Mouse (Mus musculus): ENCODE data around the gene Rad23b. TPM values are rescaled to one million over a fixed set of nuclear protein-coding genes. Genes with fewer than 3 reads are reported as not detected.

Rad23b gene
- polyA plus RNA-seq, 1 experiment from 2014 or later, result 95.5 TPM

DNA sequence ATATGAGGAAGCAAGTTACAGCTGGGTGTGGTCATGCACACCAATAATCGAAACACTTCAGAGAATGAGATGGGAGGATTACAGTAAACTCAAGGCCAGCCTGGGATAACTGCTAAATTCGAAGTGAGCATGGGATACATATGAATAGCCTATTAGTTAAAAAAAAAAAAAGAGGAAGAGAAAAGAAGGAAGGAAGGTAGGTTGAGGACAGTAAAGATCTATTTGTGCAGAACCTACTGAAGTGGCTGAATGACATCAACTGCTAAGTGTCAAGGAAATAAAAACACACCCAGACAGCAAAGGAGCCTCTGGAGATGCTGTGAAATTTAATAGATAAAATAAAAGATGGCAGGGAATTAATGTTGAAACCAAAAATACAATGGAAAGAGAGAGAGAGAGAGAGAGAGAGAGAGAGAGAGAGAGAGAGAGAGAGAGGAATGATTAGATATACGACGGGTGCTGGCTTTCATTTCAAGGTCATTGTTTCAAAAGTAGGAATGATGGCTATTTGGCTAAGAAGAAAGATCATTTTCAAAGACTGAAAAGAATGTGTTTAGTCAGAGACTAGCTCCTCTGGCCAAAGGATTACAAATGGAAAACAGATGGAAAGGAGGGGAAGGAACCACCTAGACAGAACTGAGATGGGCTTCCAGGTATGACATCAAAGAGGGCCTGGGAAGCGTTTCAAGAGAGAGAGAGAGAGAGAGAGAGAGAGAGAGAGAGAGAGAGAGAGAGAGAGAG lies 14.6 kb upstream of the Rad23b start:
- Histone ChIP-seq H3K9ac (replicated peaks) (no peak overlapping the region), H3K9me3 (no peaks in the 10 kb centered on the region), H3K27ac (no peak overlapping the region), H3K27me3 (no peaks in the 10 kb centered on the region), H3K4me3 (replicated peaks) (no peak overlapping the region), H3K4me2 (no peak overlapping the region), H3K4me1 (replicated peaks) (no peaks in the 10 kb centered on the region), H3K36me3 (no peaks in the 10 kb centered on the region)
- WGBS, result 70% methylated on average over 5 of the region's 5 CpGs
- ATAC-seq (ENCODE audit: insufficient number of reproducible peaks, insufficient read depth, low FRiP score, low TSS enrichment, low read depth), result no peak

DNA sequence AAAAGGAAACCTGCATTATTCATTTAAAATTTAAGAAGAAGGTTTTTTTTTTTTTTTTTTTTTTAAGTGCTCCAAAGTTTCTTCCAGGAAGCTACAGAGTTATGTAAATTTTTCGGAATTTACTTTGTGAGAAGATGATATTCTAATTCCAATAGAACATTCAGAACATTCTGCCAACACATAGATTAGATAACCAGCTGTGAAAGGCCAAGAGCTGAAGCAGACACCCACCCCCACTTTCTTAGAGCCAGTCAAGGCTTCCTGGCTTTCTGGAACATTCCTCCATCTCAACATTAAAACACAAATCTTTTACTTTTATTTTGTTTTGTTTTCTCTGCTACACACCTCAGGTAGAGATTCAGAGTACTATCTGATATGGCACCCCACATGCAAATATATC lies 10.9 kb upstream of the Rad23b start:
- H3K27ac ChIP-seq, result no peak overlapping the region
- ATAC-seq (ENCODE audit: insufficient number of reproducible peaks, insufficient read depth, low FRiP score, low TSS enrichment, low read depth), result no peak
- H3K36me3 ChIP-seq, result no peaks in the 10 kb centered on the region
- H3K4me2 ChIP-seq, result no peak overlapping the region
- no peak overlapping the region for H3K4me3 ChIP-seq (replicated peaks)
- no peaks in the 10 kb centered on the region for H3K9me3 ChIP-seq
- H3K4me1 ChIP-seq (replicated peaks), result no peaks in the 10 kb centered on the region
- H3K9ac ChIP-seq (replicated peaks), result no peak overlapping the region
- 63% methylated on average over 1 of the region's 1 CpGs for WGBS
- H3K27me3 ChIP-seq, result no peaks in the 10 kb centered on the region

DNA sequence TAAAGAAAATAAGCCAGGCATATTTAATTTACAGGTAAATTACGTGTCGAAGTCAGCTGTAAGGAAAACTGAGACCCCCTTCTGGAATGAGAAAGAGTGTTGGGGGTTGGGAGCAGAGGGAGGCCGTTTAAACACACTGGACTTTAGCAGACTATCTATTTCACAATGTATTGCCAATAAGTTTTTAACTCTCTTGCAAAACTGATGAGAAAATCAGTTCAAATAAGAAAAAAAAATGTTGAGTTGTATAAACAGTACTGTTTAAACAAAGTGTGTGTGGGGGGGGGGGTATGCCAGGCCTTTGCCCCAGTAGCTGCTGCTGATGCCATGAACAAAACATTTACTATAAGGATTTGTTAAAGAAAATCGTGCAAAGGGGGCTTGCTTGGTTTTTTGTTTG lies 10.5 kb upstream of the Rad23b start:
- no peaks in the 10 kb centered on the region for H3K27me3 ChIP-seq
- H3K36me3 ChIP-seq, result no peaks in the 10 kb centered on the region
- no peak overlapping the region for H3K4me2 ChIP-seq
- H3K4me3 ChIP-seq (replicated peaks), result no peak overlapping the region
- H3K9me3 ChIP-seq, result no peaks in the 10 kb centered on the region
- H3K4me1 ChIP-seq (replicated peaks), result no peaks in the 10 kb centered on the region
- ATAC-seq (ENCODE audit: insufficient number of reproducible peaks, insufficient read depth, low FRiP score, low TSS enrichment, low read depth), result no peak
- H3K9ac ChIP-seq (replicated peaks), result no peak overlapping the region
- 71% methylated on average over 4 of the region's 4 CpGs for WGBS
- H3K27ac ChIP-seq, result no peak overlapping the region

DNA sequence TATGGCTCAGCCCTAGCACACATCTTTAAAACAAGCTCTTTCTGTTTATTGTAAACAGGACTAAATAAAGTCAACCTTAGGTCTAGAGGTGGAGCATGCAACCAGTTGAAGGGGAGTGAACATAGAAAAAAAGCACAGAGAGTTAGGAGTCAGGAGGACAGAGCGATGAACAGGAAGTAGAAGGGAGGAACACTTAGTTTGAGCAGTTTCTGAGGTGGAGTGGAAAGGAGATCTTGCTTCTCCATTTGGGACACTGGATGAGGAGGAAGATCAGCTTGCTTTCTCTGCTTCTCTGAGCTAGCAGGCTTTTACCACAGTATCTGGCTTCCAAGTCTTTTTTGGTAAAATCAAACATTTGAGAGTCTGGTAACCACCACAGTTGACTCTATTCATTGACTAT lies 8.0 kb upstream of the Rad23b start:
- H3K4me3 ChIP-seq (replicated peaks), result no peak overlapping the region
- H3K27ac ChIP-seq, result no peak overlapping the region
- WGBS, result 93% methylated on average over 1 of the region's 1 CpGs
- H3K4me1 ChIP-seq (replicated peaks), result no peaks in the 10 kb centered on the region
- no peak overlapping the region for H3K9ac ChIP-seq (replicated peaks)
- H3K9me3 ChIP-seq, result no peaks in the 10 kb centered on the region
- H3K4me2 ChIP-seq, result no peak overlapping the region
- H3K36me3 ChIP-seq, result no peaks in the 10 kb centered on the region
- ATAC-seq (ENCODE audit: insufficient number of reproducible peaks, insufficient read depth, low FRiP score, low TSS enrichment, low read depth), result no peak
- no peaks in the 10 kb centered on the region for H3K27me3 ChIP-seq

DNA sequence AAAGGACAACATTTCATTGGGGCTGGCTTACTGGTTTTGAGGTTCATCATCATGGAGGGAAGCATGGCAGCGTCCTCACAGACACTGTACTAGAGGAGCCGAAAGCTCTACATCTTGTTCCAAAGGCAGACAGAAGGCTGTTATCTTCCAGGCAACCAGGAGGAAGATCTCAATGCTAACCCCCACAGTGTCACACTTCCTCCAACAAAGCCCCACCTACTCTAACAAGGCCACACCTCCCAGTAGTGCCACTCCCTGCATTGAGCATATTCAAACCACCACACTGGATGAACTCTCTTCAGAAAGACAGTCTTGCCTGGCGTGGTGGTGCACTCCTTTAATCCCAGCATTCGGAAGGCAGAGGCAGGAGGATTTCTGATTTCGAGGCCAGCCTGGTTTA lies 7.2 kb upstream of the Rad23b start:
- Histone ChIP-seq H3K4me1 (replicated peaks) (no peaks in the 10 kb centered on the region), H3K9ac (replicated peaks) (no peak overlapping the region), H3K27me3 (no peaks in the 10 kb centered on the region), H3K9me3 (no peaks in the 10 kb centered on the region), H3K4me2 (no peak overlapping the region), H3K4me3 (replicated peaks) (no peak overlapping the region), H3K27ac (no peak overlapping the region), H3K36me3 (no peaks in the 10 kb centered on the region)
- ATAC-seq (ENCODE audit: insufficient number of reproducible peaks, insufficient read depth, low FRiP score, low TSS enrichment, low read depth), result no peak
- 90% methylated on average over 5 of the region's 5 CpGs for WGBS

DNA sequence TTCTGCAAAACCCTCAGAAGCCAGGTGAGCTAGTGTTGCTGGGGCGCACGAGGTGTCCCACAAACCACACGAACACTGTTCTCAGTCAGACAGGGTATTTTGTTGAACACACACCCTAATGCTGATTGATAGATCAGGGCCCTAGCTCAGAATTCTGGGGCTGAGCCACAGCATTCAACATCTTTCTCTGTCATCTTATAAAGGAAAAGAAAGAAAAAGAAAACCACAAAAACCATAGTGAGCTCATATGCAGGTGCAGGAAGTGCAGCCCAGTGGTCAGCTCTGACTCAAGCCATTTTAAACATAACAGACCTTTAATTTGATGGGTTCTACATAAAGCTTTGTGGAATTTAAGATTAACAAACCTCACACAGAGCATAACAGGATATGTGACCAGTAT lies 6.6 kb upstream of the Rad23b start:
- no peaks in the 10 kb centered on the region for H3K9me3 ChIP-seq
- H3K27ac ChIP-seq, result no peak overlapping the region
- no peak for ATAC-seq (ENCODE audit: insufficient number of reproducible peaks, insufficient read depth, low FRiP score, low TSS enrichment, low read depth)
- H3K36me3 ChIP-seq, result no peaks in the 10 kb centered on the region
- H3K4me3 ChIP-seq (replicated peaks), result no peak overlapping the region
- no peak overlapping the region for H3K9ac ChIP-seq (replicated peaks)
- no peak overlapping the region for H3K4me2 ChIP-seq
- H3K27me3 ChIP-seq, result no peaks in the 10 kb centered on the region
- 92% methylated on average over 3 of the region's 3 CpGs for WGBS
- H3K4me1 ChIP-seq (replicated peaks), result no peaks in the 10 kb centered on the region

DNA sequence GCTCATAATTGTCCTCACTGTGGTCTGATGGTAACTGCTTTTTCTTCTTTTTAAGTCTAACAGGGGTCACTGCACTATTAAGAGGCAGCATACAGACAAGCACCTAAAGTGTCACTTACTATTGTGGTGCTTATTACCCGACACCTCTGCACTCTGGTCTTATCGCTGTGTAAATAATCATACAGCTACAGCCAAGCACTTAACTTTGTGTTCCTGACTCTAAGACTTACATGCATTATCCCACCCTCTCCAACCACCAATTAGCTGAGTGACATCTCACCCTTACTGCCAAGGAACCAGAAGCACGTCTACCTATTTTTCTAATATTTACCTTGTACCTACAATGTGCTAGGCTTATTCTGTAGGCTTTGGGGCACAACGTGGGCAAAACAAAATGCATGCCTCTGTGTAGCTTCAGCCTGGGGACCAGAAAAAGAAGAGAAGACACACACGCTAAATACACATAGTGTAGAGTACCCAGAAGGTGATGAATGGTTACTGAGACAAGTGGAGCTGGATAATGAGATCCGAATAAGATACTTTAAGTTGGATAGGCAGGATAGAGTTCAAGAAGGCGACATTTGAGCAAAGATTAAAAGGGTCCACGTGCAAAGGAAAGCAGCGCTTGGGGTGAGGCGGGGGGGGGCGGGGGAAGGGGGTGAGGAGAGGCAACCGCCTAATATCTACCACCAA lies 938 bp upstream of the Rad23b start:
- H3K27me3 ChIP-seq, result no peaks in the 10 kb centered on the region
- 16% methylated on average over 9 of the region's 12 CpGs for WGBS
- no peaks in the 10 kb centered on the region for H3K9me3 ChIP-seq
- H3K27ac ChIP-seq, result peak overlapping the region; percentile 86
- peak overlapping the region; percentile 48 for H3K9ac ChIP-seq (replicated peaks)
- H3K4me3 ChIP-seq (replicated peaks), result peak overlapping the region; percentile 91
- ATAC-seq (ENCODE audit: insufficient number of reproducible peaks, insufficient read depth, low FRiP score, low TSS enrichment, low read depth), result no peak
- H3K4me1 ChIP-seq (replicated peaks), result peaks cover 13% of the 10 kb centered on the region
- peak overlapping the region; percentile 64 for H3K4me2 ChIP-seq
- H3K36me3 ChIP-seq, result no peaks in the 10 kb centered on the region

DNA sequence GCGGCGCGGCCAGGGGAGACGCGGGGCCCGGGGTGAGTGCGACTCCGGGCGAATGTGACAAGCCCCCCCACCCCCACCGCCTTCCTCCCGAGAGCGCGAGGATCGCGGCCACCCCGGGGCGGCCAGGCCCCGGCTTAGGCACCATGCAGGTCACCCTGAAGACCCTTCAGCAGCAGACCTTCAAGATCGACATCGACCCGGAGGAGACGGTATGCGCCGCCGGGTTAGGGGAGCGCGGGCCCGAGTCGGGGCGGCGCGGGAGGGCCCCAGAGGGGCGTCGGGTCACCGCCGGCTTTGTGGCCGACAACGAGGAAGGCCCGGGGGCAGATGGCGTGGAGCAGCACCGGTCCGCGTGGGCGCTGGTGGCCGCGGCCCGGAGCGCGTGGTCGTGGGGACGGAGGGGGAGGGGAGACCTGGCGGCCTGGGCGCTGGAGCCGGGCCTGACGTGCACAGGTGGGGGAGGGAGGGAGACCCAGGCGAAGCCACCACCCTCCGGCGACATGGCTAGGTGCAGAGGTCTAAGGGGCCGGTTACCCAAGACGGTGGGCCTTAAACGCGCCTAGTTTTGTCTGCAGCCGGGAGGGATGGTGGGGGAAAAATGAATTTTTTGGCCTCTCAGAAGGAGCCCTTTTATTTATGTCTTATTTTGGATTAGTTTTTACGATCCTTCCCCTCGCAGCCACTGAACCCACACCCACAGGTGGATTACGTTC lies 532 bp downstream of the Rad23b start:
- H3K27me3 ChIP-seq, result no peaks in the 10 kb centered on the region
- no peaks in the 10 kb centered on the region for H3K36me3 ChIP-seq
- H3K9me3 ChIP-seq, result no peaks in the 10 kb centered on the region
- peak overlapping the region; percentile 94 for H3K27ac ChIP-seq
- H3K4me3 ChIP-seq (replicated peaks), result peak overlapping the region; percentile 91
- H3K9ac ChIP-seq (replicated peaks), result peak overlapping the region; percentile 93
- peaks cover 13% of the 10 kb centered on the region for H3K4me1 ChIP-seq (replicated peaks)
- under 1% methylated on average over 52 of the region's 66 CpGs for WGBS
- peak overlapping the region; percentile 72 for H3K4me2 ChIP-seq
- peak; percentile 49 for ATAC-seq (ENCODE audit: insufficient number of reproducible peaks, insufficient read depth, low FRiP score, low TSS enrichment, low read depth)

DNA sequence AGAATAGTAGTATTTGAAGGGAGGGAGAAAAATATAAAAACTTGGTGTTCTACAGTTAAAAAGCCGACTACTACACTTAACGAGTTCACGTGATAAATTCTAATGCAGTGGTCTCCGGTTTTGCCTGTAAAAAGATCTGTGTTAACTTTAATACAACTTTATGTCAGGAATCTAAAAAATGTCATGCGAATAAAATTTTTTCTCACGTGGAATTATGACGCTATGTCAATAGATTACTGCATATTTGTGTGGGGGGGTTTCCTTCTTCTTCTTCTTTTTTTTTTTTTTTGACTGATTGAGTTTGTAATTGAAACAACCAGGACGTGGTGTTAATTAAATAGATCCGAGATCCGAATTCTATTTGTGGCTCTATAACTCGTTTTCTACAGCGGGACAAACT lies 1.2 kb downstream of the Rad23b start:
- ATAC-seq (ENCODE audit: insufficient number of reproducible peaks, insufficient read depth, low FRiP score, low TSS enrichment, low read depth), result no peak
- Histone ChIP-seq H3K4me3 (replicated peaks) (peak overlapping the region; percentile 91), H3K36me3 (peaks cover 4% of the 10 kb centered on the region), H3K9ac (replicated peaks) (peak overlapping the region; percentile 93), H3K4me1 (replicated peaks) (peaks cover 13% of the 10 kb centered on the region), H3K27me3 (no peaks in the 10 kb centered on the region), H3K9me3 (no peaks in the 10 kb centered on the region), H3K4me2 (peak overlapping the region; percentile 72), H3K27ac (0 out of 2 replicates have a peak overlapping the region, but pooled peaks have one; percentile 94)
- 12% methylated on average over 12 of the region's 12 CpGs for WGBS

DNA sequence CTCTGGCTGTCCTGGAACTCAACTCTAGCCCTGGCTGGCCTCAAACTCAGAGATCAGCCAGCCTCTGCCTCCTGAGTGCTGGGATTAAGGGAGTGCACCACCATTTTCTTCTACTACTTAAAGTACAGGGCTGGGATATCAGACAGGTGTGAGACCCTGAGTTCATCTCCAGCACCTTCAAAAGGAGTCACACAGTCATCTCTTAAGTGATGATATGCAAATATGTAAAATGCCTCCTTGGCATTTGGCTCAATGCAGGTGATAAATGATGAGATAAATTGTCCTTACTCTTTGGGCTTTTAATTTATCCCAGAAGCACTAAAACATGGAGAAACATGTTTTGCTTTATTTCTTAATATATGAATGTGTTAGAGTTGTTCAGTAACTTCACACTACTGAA lies 2.0 kb downstream of the Rad23b start:
- Histone ChIP-seq H3K4me2 (peak overlapping the region; percentile 30), H3K4me1 (replicated peaks) (peaks cover 13% of the 10 kb centered on the region), H3K9me3 (no peaks in the 10 kb centered on the region), H3K9ac (replicated peaks) (no peak overlapping the region), H3K27me3 (no peaks in the 10 kb centered on the region), H3K27ac (no peak overlapping the region), H3K4me3 (replicated peaks) (no peak overlapping the region), H3K36me3 (peaks cover 10% of the 10 kb centered on the region)
- no peak for ATAC-seq (ENCODE audit: insufficient number of reproducible peaks, insufficient read depth, low FRiP score, low TSS enrichment, low read depth)

DNA sequence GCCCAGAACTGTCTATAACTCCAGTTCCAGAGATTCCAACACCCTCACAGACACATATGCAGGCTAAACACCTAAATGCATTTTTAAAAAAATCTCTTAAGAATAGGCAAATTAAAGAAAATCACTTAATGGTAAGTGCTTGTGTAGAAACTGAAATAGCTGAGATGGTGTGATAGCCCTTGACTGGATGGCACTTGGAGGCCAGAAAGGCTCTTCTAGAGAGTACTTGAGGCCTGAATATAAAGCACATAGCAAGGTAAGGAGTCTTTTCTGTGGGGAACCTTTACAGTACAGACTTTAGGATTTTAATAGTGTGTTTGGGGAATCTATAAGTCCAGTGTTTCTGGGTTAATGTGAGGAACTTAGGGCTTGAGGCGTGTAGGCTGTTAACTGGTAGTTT lies 4.2 kb downstream of the Rad23b start:
- Histone ChIP-seq H3K27ac (no peak overlapping the region), H3K36me3 (peaks cover 14% of the 10 kb centered on the region), H3K4me1 (replicated peaks) (peaks cover 5% of the 10 kb centered on the region; the same call in 1 of the 2 replicates), H3K4me2 (no peak overlapping the region), H3K9me3 (no peaks in the 10 kb centered on the region), H3K9ac (replicated peaks) (no peak overlapping the region), H3K27me3 (no peaks in the 10 kb centered on the region), H3K4me3 (replicated peaks) (no peak overlapping the region)
- WGBS, result 97% methylated on average over 1 of the region's 1 CpGs
- no peak for ATAC-seq (ENCODE audit: insufficient number of reproducible peaks, insufficient read depth, low FRiP score, low TSS enrichment, low read depth)

Measured in limb, embryonic 12.5 days (tissue).